Mouse (Mus musculus) ES-Bruce4 (cell line): ENCODE measurements around the gene BC030867. TPM values are rescaled to one million over a fixed set of nuclear protein-coding genes. Genes with fewer than 3 reads are reported as not detected.

Source experiments
- H3K27ac ChIP-seq: 2 replicates; pipeline ENCODE4 v1.5.1; 2012; ENCODE audit warnings: low read length, inconsistent platforms; ENCODE audit not compliant: insufficient read depth
- H3K27me3 ChIP-seq: 2 replicates; pipeline ENCODE4 v1.6.1; 2012; ENCODE audit warnings: mild to moderate bottlenecking, low read length, inconsistent platforms; ENCODE audit not compliant: control insufficient read depth, poor library complexity, insufficient read depth, severe bottlenecking
- H3K36me3 ChIP-seq: 2 replicates; pipeline ENCODE4 v1.6.1; 2012; ENCODE audit warnings: inconsistent platforms, mild to moderate bottlenecking, low read length, moderate library complexity; ENCODE audit not compliant: control insufficient read depth, poor library complexity, insufficient read depth, severe bottlenecking
- H3K4me1 ChIP-seq: one replicate; pipeline ENCODE4 v1.8.1; 2011; ENCODE audit warnings: low read length; ENCODE audit not compliant: control insufficient read depth, insufficient read depth
- H3K4me3 ChIP-seq: 2 replicates; pipeline ENCODE4 v1.5.1; 2011; ENCODE audit warnings: low read depth, mild to moderate bottlenecking, low read length
- H3K9ac ChIP-seq: 2 replicates; pipeline ENCODE4 v1.6.1; 2012; ENCODE audit warnings: low read depth, mild to moderate bottlenecking, inconsistent platforms; ENCODE audit not compliant: poor library complexity, severe bottlenecking
- H3K9me3 ChIP-seq: replicated peaks from 2 replicates; pipeline ENCODE4 v1.6.1; 2012; ENCODE audit warnings: mild to moderate bottlenecking, low read length, inconsistent platforms; ENCODE audit not compliant: control insufficient read depth, poor library complexity, insufficient read depth, severe bottlenecking
- CTCF ChIP-seq: IDR thresholded peaks from one replicate; pipeline ENCODE4 v1.8.1; 2011; ENCODE audit warnings: low read depth, low read length
- EP300 ChIP-seq: IDR thresholded peaks from 2 replicates; pipeline ENCODE4 v1.6.1; 2011; ENCODE audit warnings: low read depth, low read length; ENCODE audit not compliant: insufficient read depth
- POLR2A ChIP-seq: IDR thresholded peaks from one replicate; pipeline ENCODE4 v1.8.1; 2011; ENCODE audit warnings: low read length; ENCODE audit not compliant: insufficient read depth
- polyA plus RNA-seq: library from polyadenylated mRNA; stranded (reverse); fragments of >200 nt; gene quantifications from 2 replicates; pipeline ENCODE4 v1.2.4, GENCODE M21; 2011; ENCODE audit warnings: low read depth; ENCODE audit not compliant: missing spikeins, insufficient read depth, insufficient read length

The BC030867 gene
- polyA plus RNA-seq, 1 experiment, result 34.0 TPM

GRCm38 (mm10) chr11:102310768-102311695 is 62.4 kb downstream of the BC030867 start:
- no peaks in the 10 kb centered on the region for H3K27me3 ChIP-seq
- peaks cover 50% of the 10 kb centered on the region for H3K36me3 ChIP-seq
- peak overlapping the region; percentile 70 for H3K4me3 ChIP-seq
- TF ChIP-seq EP300, result no peak
- TF ChIP-seq CTCF, result no peak
- H3K27ac ChIP-seq, result no peak overlapping the region
- H3K4me1 ChIP-seq, result no peaks in the 10 kb centered on the region
- no peaks in the 10 kb centered on the region for H3K9me3 ChIP-seq
- H3K9ac ChIP-seq, result peak overlapping the region; percentile 71

- no peak overlapping the region for H3K4me3 ChIP-seq
- no peak overlapping the region for H3K27ac ChIP-seq
- H3K9ac ChIP-seq, result no peak overlapping the region
- H3K9me3 ChIP-seq, result no peaks in the 10 kb centered on the region
- no peak for TF ChIP-seq CTCF
- TF ChIP-seq EP300, result no peak
- no peak for TF ChIP-seq POLR2A
- H3K36me3 ChIP-seq, result peaks cover 40% of the 10 kb centered on the region
- no peaks in the 10 kb centered on the region for H3K4me1 ChIP-seq
- no peaks in the 10 kb centered on the region for H3K27me3 ChIP-seq
These were observed 63.3 kb downstream of the BC030867 start for GRCm38 (mm10) chr11:102311966-102312365.

- H3K9ac ChIP-seq, result no peak overlapping the region
- no peaks in the 10 kb centered on the region for H3K4me1 ChIP-seq
These were observed 63.9 kb downstream of the BC030867 start for GRCm38 (mm10) chr11:102312586-102312985.

GRCm38 (mm10) chr11:102314321-102314720 is 65.6 kb downstream of the BC030867 start:
- no peaks in the 10 kb centered on the region for H3K4me1 ChIP-seq
- H3K4me3 ChIP-seq, result no peak overlapping the region
- H3K27me3 ChIP-seq, result no peaks in the 10 kb centered on the region
- H3K27ac ChIP-seq, result no peak overlapping the region
- H3K9me3 ChIP-seq, result no peaks in the 10 kb centered on the region
- TF ChIP-seq POLR2A (no peak), CTCF (no peak), EP300 (no peak)
- H3K9ac ChIP-seq, result no peak overlapping the region
- H3K36me3 ChIP-seq, result peaks cover 27% of the 10 kb centered on the region

More at GRCm38 (mm10) chr11:102312586-102312985, 63.9 kb downstream of the BC030867 start:
- no peaks in the 10 kb centered on the region for H3K27me3 ChIP-seq
- no peak overlapping the region for H3K4me3 ChIP-seq
- no peak overlapping the region for H3K27ac ChIP-seq
- TF ChIP-seq EP300 (no peak), CTCF (no peak), POLR2A (no peak)
- no peaks in the 10 kb centered on the region for H3K9me3 ChIP-seq
- H3K36me3 ChIP-seq, result peaks cover 35% of the 10 kb centered on the region

Other genes with a start within 250 kb of the BC030867 start
- 3.8 and 6.3 TPM in 2 replicates for gene Mpp3, start 220.4 kb upstream of the BC030867 start, polyA plus RNA-seq
- not detected in 2 replicates for gene Cd300lg, start 207.4 kb upstream of the BC030867 start, polyA plus RNA-seq
- gene Mpp2, start 160.4 kb upstream of the BC030867 start, polyA plus RNA-seq, result 3.4 and 3.6 TPM in 2 replicates
- gene Ppy, start 147.6 kb upstream of the BC030867 start, polyA plus RNA-seq, result not detected in 2 replicates
- not detected in 2 replicates for gene Pyy, start 141.1 kb upstream of the BC030867 start, polyA plus RNA-seq
- gene Nags, start 103.4 kb upstream of the BC030867 start, polyA plus RNA-seq, result 0.65 TPM in 1 of 2 replicates, not detected in the other
- 22.3 and 24.5 TPM in 2 replicates for gene Tmem101, start 92.5 kb upstream of the BC030867 start, polyA plus RNA-seq
- 137 and 146 TPM in 2 replicates for gene Lsm12, start 63.6 kb upstream of the BC030867 start, polyA plus RNA-seq
- gene G6pc3, start 59.3 kb upstream of the BC030867 start, polyA plus RNA-seq, result 33.0 and 33.6 TPM in 2 replicates
- gene Hdac5, start 18.7 kb upstream of the BC030867 start, polyA plus RNA-seq, result 41.2 and 42.4 TPM in 2 replicates
- 0.70 and 2.3 TPM in 2 replicates for gene Asb16, start 19.9 kb downstream of the BC030867 start, polyA plus RNA-seq
- 19.7 and 20.0 TPM in 2 replicates for gene Tmub2, start 36.0 kb downstream of the BC030867 start, polyA plus RNA-seq
- gene Atxn7l3, start 47.7 kb downstream of the BC030867 start, polyA plus RNA-seq, result 44.3 and 50.3 TPM in 2 replicates
- gene Ubtf, start 70.9 kb downstream of the BC030867 start, polyA plus RNA-seq, result 81.7 and 82.0 TPM in 2 replicates
- gene Slc4a1, start 117.3 kb downstream of the BC030867 start, polyA plus RNA-seq, result 0.48 and 0.53 TPM in 2 replicates
- gene Rundc3a, start 144.5 kb downstream of the BC030867 start, polyA plus RNA-seq, result 7.0 and 9.5 TPM in 2 replicates
- gene Slc25a39, start 159.1 kb downstream of the BC030867 start, polyA plus RNA-seq, result 284 and 342 TPM in 2 replicates
- 68.4 and 88.3 TPM in 2 replicates for gene Grn, start 181.4 kb downstream of the BC030867 start, polyA plus RNA-seq
- 4.4 and 5.4 TPM in 2 replicates for gene Fam171a2, start 198.8 kb downstream of the BC030867 start, polyA plus RNA-seq
- gene Itga2b, start 221.2 kb downstream of the BC030867 start, polyA plus RNA-seq, result 7.0 and 7.9 TPM in 2 replicates